Mouse (Mus musculus): ENCODE data around the gene Leap2.
A peak's percentile ranks its signal among the peaks of the same experiment; 100 is the strongest.

Leap2 gene

GRCm38 (mm10) chr11:53423036-53423435 is at the start of gene Leap2:
Gene Leap2 (minus strand): TSS chr11:53423170.
- no peak for DNase-seq

- no peak for DNase-seq
These were observed 49.7 kb upstream of the Leap2 start for GRCm38 (mm10) chr11:53472709-53473108.

- peak; percentile 95 for DNase-seq
These were observed 47.2 kb upstream of the Leap2 start, which contains the start of gene Gm9837 for GRCm38 (mm10) chr11:53469968-53470695. Gene Gm9837 (minus strand): TSS chr11:53470479.

DNA sequence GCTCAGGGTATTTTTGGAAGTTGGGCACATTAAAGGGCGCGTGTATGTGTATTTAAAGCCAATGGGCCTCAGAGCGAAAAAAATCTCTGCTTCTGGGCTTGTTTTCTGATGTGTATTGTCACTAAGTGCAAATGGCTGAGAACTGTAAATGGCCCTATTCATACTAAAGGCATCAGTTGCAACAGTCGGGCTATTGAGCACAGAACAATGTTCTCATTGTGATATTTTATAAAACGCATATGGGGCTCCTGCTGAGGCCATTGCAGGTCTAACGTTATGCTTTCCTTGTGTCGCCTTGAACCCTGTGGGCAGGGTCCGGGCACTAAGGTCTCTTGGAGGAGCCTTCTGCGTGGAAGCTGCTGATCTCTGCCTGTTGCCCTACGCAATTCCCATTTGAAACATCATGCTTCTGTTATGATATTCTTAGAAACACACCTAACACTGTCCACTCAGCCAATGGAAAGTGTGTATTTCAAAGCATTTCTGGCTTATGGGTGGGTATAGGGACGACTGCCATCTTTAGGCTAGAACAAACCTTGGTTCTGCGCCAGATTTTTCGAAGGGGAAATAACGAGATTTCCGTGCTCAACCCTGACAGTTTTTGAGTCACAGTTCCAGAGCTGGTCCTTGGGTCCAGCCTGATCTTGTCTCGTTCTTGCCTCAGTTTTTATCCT is 46.5 kb upstream of the Leap2 start:
- no peak for DNase-seq

DNA sequence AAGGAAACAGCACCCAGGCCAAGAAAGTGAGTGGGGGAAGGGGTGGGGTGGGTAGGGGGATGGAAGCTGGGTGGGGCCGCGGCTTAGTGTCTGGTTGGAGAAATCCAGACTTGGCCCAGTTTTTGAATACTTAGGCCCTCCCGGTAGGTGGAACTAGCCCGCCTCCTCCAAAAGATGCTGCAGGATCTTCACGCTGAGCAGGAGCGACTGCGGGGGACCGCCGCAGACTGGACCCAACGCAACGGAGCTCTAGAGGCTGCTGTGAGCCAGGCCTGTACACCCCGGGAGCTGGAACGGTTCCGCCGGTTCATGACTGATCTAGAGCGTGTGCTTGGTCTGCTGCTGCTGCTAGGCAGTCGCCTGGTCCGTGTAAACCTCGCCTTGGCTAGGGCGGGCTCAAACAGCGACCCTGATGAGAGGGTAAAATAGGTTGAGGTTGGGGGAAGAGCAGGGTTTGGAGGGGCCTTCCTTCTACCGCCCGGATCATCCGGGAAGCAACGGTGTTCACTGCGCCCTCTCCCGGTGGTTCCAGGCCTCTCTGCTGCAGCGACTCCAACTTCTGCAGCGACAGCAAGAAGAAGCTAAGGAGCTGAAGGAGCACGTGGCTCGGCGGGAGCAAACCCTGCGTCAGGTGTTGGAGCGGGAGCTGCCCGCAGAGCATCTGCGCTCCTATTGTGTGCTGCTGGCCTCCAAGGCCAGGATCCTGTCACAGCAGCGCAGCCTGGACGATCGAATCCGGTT is 43.4 kb upstream of the Leap2 start:
- DNase-seq: peak; percentile 90

DNA sequence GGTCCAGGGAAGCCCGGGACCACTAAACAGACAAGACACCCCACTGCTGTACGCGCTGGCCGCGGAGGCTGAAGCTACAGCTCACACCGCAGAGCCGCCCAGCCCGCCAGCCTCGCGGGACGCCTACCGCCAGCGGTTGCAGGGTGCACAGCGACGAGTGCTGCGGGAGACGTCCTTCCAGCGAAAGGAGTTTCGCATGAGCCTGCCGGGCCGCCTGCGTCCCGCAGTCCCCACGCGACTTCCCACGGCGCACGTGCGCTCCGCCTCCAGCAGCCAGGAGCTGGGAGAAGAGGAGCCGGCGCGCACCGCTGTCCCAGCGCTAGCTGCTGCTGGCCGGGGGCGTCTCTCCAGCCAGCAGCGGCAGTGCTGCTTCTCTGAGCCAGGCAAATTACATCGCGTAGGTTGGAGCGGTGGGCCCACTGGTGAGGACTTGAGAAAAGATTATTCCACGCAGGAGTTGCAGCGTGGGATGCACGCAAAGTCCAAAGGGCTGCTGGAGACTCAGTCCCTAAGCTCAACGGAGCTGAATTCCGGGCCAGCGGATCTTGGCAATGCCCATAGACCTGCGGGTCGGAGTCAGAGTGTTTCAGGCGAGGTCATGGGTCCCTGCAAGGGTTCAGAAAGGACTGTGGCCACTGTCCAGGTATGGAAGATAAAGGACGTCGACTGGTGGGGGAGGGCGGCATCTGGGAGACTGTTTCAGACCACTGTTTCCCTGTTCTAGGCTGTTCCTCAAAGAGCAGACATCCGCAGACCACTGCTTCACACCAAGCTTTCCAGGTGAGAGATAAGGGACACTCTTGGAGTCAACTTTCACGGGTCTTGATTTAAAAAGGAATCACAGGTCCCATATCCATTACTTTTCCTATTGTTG is 40.8 kb upstream of the Leap2 start:
- DNase-seq: no peak

- no peak for DNase-seq
These were observed 38.8 kb upstream of the Leap2 start for GRCm38 (mm10) chr11:53461727-53462126.

- no peak for DNase-seq
These were observed 37.2 kb upstream of the Leap2 start for GRCm38 (mm10) chr11:53460192-53460591.

DNA sequence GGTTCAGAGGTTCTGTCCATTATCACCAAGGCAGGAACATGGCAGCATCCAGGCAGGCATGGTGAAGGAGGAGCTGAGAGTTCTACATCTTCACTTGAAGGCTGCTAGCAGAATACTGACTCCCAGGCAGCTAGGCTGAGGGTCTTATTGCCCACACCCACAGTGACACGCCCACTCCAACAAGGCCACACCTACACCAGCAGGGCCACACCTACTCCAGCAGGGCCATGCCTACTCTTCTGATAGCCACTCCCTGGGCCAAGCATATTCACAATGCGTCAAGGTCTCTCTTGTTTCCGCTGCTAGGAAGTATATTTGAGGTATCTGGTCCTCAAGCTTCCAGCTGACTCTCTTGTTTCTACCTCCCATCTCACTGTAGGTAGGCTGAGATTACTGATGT is 36.0 kb upstream of the Leap2 start:
- no peak for DNase-seq

DNA sequence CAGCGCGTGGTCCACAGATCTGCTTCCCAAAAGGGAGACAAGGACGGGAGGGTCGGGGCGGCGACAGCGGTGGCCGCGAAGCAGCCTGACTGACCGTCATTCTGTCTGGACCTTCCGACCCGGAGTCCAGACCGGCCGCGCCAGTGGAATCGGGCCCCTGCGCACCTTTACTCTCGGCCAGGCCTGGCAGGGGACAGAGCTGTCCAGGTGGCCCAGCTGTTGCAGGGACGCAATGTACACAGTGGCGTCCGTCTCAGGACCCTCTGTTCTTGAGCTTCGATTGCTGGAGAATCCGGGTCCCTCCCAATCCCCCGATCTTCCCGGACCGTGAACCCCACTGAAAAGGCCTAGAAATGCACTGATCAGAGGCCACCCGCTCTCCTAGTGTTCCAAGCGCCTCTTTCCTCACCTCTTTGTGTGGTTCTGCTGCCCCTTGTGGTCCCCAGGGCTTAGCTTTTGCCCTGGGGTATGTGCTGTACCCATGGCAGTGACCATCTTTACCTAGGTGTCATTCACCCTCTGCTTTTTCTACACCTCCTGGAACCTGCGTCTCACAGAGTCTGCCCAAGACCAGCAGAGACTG is 34.5 kb upstream of the Leap2 start:
- DNase-seq: no peak

GRCm38 (mm10) chr11:53456474-53457371 is 33.8 kb upstream of the Leap2 start, which contains the start of the genes Gm10447 and Shroom1:
Gene Gm10447 (minus strand): TSS chr11:53457110.
Gene Shroom1 (plus strand): TSS chr11:53457205.
- peak; percentile 73 for DNase-seq

GRCm38 (mm10) chr11:53453031-53453430 is 30.1 kb upstream of the Leap2 start:
- DNase-seq: no peak

DNA sequence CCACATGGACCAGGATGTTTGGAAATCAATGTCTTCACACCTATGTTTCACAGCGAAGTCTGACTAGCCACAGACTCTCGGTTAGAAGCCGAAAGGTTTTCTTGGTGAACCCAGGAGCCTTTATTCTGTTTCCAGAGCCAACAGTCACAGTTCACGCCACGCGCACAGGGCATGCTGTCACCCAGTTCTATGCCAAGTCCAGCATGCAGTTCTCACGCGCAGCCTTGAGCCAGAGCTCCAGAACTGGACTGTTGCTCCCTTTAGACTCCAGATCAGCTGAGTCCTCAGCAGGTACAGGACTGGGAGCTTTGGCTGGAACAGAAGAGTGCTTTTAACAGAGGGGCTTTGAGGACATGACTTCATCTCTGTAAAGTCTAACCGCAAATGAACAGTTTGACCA is 29.4 kb upstream of the Leap2 start:
- peak; percentile 67 for DNase-seq

- no peak for DNase-seq
These were observed 28.4 kb upstream of the Leap2 start for GRCm38 (mm10) chr11:53451361-53451760.

DNA sequence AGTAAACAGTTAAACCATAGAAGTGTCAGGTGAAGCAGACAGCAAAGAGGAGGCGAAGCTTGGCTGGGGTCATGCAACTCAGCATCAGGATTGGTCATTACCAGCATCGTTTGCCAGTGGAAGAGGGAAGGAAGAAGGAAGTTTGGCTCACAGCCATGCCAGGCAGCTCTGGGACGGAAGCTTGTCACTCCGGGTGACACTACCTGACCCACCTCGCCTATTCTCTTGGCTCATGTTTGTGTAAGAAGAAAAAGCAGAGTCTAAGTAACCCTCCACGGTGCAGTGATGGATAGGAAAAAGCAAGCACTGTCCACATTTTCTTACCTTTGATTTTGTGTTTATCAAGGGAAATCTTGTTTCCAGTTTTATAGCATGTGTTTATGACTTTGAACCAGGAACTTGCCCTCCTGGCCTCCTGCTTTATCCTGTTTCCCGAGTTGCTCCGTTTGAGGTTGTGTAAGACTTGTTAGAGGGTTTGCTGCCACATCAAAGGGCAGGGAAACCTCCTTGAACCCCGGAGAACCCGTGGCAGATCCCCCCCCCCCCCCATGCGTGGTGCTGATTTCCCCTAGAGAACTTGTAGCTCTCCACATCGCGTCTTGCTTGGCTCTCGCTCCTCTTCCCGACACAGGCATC is 27.2 kb upstream of the Leap2 start:
- DNase-seq: no peak

DNA sequence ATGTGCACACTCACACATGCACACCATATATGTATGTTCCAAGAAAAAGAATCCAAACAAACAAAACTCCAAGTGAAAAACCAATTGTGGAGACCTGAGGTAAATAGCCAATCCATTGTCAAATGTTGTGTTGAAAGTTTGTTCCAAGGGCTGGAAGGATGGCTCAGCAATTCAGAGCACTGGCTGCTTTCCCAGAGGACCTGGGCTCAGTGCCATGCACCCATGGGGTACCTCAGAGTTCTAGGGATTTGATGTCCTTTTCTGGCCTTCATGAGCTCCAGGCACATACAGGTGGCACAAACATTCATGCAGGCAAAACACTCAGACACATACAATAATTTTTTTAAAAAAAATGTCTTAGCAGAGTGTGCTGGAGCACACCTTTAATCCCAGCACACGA is 25.6 kb upstream of the Leap2 start:
- peak; percentile 96 for DNase-seq

GRCm38 (mm10) chr11:53447996-53448395 is 25.0 kb upstream of the Leap2 start:
- DNase-seq: no peak

DNA sequence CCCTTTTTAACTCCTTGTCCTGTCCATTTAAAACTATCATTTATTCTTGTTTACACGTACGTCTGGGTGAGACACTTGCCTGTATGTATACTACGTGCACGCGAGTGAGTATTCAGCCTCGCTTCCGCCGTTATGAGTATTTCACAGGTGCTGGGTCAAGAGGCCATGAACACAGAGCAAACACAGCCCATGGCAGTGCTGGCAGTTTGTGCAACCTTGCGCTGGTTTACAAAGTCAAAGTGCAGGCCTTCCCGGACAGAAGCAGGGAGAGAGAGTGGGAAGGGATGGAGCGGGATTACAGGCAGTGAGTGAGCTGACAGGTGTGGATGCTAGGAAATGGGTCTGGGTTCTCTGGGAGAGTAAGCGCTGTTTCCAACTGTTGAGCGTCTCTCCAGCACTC is 23.2 kb upstream of the Leap2 start:
- DNase-seq: no peak

DNA sequence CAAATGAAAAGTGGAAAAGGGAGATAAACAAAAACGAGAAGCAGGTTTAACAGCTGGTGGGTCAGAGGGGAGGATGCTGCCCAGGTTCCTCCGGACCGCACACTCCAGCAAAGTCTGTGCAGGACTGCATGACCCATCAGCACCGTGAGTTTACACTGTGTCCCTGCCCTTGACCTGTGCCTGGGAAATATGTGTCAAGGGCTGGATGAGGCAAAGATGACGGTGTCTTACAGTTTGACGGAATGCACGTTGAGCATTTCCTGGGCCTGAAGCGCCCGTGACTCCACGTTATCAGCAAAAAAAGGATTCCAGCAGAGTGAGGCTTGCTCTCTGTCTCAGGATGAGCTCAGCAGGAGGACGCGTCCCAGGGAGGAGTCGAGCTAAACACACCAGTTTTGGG is 22.6 kb upstream of the Leap2 start:
- no peak for DNase-seq

DNA sequence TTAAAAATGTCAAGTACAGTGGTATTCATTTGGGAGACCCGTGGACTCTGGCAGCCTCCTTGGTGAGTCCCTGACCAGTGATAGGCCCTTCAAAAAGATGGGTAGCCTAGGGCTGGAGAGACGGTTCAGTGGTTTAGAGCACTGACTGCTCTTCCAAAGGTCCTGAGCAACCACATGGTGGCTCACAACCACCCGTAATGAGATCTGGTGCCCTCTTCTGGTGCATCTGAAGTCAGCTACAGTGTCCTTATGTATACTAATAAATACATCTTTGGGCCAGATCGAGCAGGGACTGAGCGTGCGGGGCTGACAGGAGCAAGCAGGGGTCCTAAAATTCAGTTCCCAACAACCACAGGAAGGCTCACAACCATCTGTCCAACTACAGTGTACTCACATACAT is 20.9 kb upstream of the Leap2 start:
- peak; percentile 70 for DNase-seq

- DNase-seq: no peak
These were observed 19.0 kb upstream of the Leap2 start for GRCm38 (mm10) chr11:53441921-53442320.
